Mouse (Mus musculus): ENCODE results near the gene Aldh3b1. TPM values are rescaled to one million over a fixed set of nuclear protein-coding genes. Genes with fewer than 3 reads are reported as not detected.

The Aldh3b1 gene
- polyA plus RNA-seq, 1 experiment = 0.66 TPM

GRCm38 (mm10) chr19:3935896-3936850 lies 6.6 kb upstream of the Aldh3b1 start:
- H3K27me3 ChIP-seq (ENCODE audit: control insufficient read depth, insufficient read depth, low read length, poor library complexity, severe bottlenecking) = no peaks in the 10 kb centered on the region
- no peaks in the 10 kb centered on the region for H3K4me1 ChIP-seq (ENCODE audit: control insufficient read depth, insufficient read depth, low read length)
- no peaks in the 10 kb centered on the region for H3K9me3 ChIP-seq (replicated peaks; ENCODE audit: control insufficient read depth, insufficient read depth, low read length, poor library complexity, severe bottlenecking)
- no peak overlapping the region for H3K27ac ChIP-seq (ENCODE audit: insufficient read depth, low read length)
- TF ChIP-seq POLR2A (IDR thresholded peaks at IDR 0.05; ENCODE audit: insufficient read depth, low read length) (no peak), CTCF (IDR thresholded peaks at IDR 0.05; ENCODE audit: low read depth, low read length) (no peak), EP300 (IDR thresholded peaks at IDR 0.05; ENCODE audit: insufficient read depth, low read depth, low read length) (no peak)
- peak overlapping the region; percentile 63 for H3K4me3 ChIP-seq (ENCODE audit: low read depth, low read length)
- peak overlapping the region; percentile 36 for H3K9ac ChIP-seq (ENCODE audit: low read depth, poor library complexity, severe bottlenecking)
- H3K36me3 ChIP-seq (ENCODE audit: control insufficient read depth, insufficient read depth, low read length, poor library complexity, severe bottlenecking) = no peaks in the 10 kb centered on the region

DNA sequence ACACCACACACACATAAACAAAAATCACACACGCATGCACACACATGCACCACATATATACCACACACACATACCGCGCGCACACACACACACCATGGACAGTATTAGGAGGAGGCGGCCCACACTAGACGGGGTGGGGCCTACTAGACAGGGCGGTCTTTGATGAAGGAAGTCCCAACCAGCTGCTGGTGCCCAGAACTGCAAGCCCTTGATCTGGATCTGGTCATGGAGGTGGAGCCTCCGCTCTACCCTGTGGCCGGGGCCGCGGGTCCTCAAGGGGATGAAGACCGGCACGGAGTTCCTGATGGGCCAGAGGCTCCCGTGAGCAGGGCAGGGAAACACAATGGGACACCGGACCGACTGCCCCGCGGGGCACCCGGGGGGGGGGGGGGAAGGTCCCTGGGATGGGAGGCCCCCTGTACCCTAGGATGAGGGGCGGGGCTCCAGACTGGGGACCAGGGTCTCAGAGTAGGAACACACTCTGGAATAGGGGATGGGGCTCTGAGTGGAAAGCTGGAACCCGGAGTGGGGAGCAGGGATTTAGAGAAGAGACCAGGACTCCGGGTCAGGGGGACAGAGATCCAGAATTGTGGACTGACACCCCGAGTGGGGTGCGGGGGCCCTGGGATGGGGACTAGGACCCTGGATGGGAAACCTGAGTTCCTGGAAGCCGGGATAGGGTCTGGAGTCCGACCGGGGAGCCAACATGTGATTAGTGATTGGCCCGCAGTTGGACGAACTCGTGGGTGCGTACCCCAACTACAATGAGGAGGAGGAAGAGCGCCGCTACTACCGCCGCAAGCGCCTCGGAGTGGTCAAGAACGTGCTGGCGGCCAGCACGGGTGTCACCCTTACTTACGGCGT lies 5.7 kb upstream of the Aldh3b1 start, which contains the start of gene Unc93b1:
Gene Unc93b1 (plus strand): TSS at position 155 of the 864 bp plus-strand sequence.
- Histone ChIP-seq H3K27ac (ENCODE audit: insufficient read depth, low read length) (no peak within 1 kb of the TSS), H3K27me3 (ENCODE audit: control insufficient read depth, insufficient read depth, low read length, poor library complexity, severe bottlenecking) (no peaks in the 10 kb centered on the region)
- TF ChIP-seq CTCF (IDR thresholded peaks at IDR 0.05; ENCODE audit: low read depth, low read length) (no peak), POLR2A (IDR thresholded peaks at IDR 0.05; ENCODE audit: insufficient read depth, low read length) (no peak), EP300 (IDR thresholded peaks at IDR 0.05; ENCODE audit: insufficient read depth, low read depth, low read length) (no peak)

GRCm38 (mm10) chr19:3931716-3932115 lies 2.1 kb upstream of the Aldh3b1 start:
- H3K9me3 ChIP-seq (replicated peaks; ENCODE audit: control insufficient read depth, insufficient read depth, low read length, poor library complexity, severe bottlenecking) = no peaks in the 10 kb centered on the region
- TF ChIP-seq POLR2A (IDR thresholded peaks at IDR 0.05; ENCODE audit: insufficient read depth, low read length) = no peak
- TF ChIP-seq EP300 (IDR thresholded peaks at IDR 0.05; ENCODE audit: insufficient read depth, low read depth, low read length) = no peak
- TF ChIP-seq CTCF (IDR thresholded peaks at IDR 0.05; ENCODE audit: low read depth, low read length) = no peak
- H3K9ac ChIP-seq (ENCODE audit: low read depth, poor library complexity, severe bottlenecking) = no peak overlapping the region
- H3K27me3 ChIP-seq (ENCODE audit: control insufficient read depth, insufficient read depth, low read length, poor library complexity, severe bottlenecking) = no peaks in the 10 kb centered on the region
- no peak overlapping the region for H3K4me3 ChIP-seq (ENCODE audit: low read depth, low read length)
- no peaks in the 10 kb centered on the region for H3K36me3 ChIP-seq (ENCODE audit: control insufficient read depth, insufficient read depth, low read length, poor library complexity, severe bottlenecking)
- no peaks in the 10 kb centered on the region for H3K4me1 ChIP-seq (ENCODE audit: control insufficient read depth, insufficient read depth, low read length)
- no peak overlapping the region for H3K27ac ChIP-seq (ENCODE audit: insufficient read depth, low read length)

More for the DNA sequence above, 5.7 kb upstream of the Aldh3b1 start, which contains the start of gene Unc93b1:
- Histone ChIP-seq H3K9ac (ENCODE audit: low read depth, poor library complexity, severe bottlenecking) (peak within 1 kb of the TSS; percentile 36), H3K4me3 (ENCODE audit: low read depth, low read length) (peak within 1 kb of the TSS; percentile 63), H3K9me3 (replicated peaks; ENCODE audit: control insufficient read depth, insufficient read depth, low read length, poor library complexity, severe bottlenecking) (no peaks in the 10 kb centered on the region), H3K4me1 (ENCODE audit: control insufficient read depth, insufficient read depth, low read length) (no peaks in the 10 kb centered on the region), H3K36me3 (ENCODE audit: control insufficient read depth, insufficient read depth, low read length, poor library complexity, severe bottlenecking) (no peaks in the 10 kb centered on the region)

DNA sequence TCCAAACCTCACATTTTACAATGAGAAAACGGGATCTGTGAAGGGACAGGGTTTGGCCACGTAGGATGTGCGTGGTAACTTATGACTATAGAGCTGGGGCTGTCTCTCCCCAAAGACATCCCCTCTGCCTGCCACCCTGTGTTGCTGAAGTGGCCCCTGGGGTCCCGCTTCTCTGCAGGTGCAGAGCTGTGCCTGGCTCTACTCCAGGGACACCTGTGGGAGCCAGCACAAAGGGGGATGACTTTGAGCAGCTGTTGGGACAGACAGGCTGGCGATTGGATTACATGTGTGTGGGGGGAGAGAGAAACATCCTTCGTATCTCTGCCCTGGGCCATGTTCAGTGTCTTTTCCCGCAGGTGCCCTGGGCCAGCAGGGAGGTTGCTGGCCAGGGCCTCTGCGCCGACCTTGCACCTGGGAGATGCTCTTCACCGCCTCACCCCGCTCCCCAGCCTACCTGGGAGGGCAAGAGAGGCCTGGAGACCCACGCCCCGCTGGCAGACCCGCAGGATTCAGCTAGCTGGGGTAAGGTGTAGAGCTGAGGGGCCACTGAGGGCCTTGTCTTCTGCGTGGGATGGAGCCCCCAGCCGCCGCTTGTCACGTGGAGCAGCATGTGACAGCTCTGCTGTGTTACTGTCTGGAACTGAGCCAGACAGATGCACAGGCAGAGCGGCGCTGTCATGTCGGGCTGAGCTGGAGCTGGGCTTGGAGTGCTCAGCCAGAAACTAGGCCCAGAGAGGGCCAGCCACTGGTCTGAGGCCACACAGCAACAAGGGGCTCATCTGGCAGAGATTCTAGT lies 852 bp upstream of the Aldh3b1 start:
- Histone ChIP-seq H3K4me1 (ENCODE audit: control insufficient read depth, insufficient read depth, low read length) (no peaks in the 10 kb centered on the region), H3K27ac (ENCODE audit: insufficient read depth, low read length) (no peak overlapping the region), H3K9ac (ENCODE audit: low read depth, poor library complexity, severe bottlenecking) (peak overlapping the region; percentile 20; the same call in 1 of the 2 replicates), H3K27me3 (ENCODE audit: control insufficient read depth, insufficient read depth, low read length, poor library complexity, severe bottlenecking) (no peaks in the 10 kb centered on the region), H3K4me3 (ENCODE audit: low read depth, low read length) (peak overlapping the region; percentile 29), H3K9me3 (replicated peaks; ENCODE audit: control insufficient read depth, insufficient read depth, low read length, poor library complexity, severe bottlenecking) (no peaks in the 10 kb centered on the region), H3K36me3 (ENCODE audit: control insufficient read depth, insufficient read depth, low read length, poor library complexity, severe bottlenecking) (no peaks in the 10 kb centered on the region)
- TF ChIP-seq CTCF (IDR thresholded peaks at IDR 0.05; ENCODE audit: low read depth, low read length) = no peak
- no peak for TF ChIP-seq POLR2A (IDR thresholded peaks at IDR 0.05; ENCODE audit: insufficient read depth, low read length)
- no peak for TF ChIP-seq EP300 (IDR thresholded peaks at IDR 0.05; ENCODE audit: insufficient read depth, low read depth, low read length)

DNA sequence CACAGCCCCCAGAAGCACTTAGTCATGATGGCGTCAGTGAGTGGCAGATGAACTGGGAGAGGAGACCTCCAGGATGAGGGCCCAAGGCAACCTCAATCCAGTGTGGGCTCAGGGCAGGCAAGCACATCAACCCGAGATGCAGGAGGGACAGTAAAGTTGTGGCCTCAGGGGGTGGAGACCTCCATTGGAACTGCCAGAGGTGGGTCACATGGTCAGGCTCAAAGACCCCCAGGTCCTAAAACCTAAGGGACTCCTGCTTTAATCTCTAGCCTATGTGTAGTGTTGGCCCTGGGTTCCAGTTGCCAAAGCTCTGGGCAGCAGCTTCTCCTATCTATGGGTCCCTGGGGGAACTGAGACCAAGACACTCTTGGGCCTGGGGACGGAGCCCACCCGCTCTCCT lies 829 bp downstream of the Aldh3b1 start:
- TF ChIP-seq POLR2A (IDR thresholded peaks at IDR 0.05; ENCODE audit: insufficient read depth, low read length) (no peak), EP300 (IDR thresholded peaks at IDR 0.05; ENCODE audit: insufficient read depth, low read depth, low read length) (no peak), CTCF (IDR thresholded peaks at IDR 0.05; ENCODE audit: low read depth, low read length) (no peak)
- H3K9me3 ChIP-seq (replicated peaks; ENCODE audit: control insufficient read depth, insufficient read depth, low read length, poor library complexity, severe bottlenecking) = no peaks in the 10 kb centered on the region
- no peaks in the 10 kb centered on the region for H3K4me1 ChIP-seq (ENCODE audit: control insufficient read depth, insufficient read depth, low read length)
- no peak overlapping the region for H3K4me3 ChIP-seq (ENCODE audit: low read depth, low read length)
- H3K9ac ChIP-seq (ENCODE audit: low read depth, poor library complexity, severe bottlenecking) = no peak overlapping the region
- H3K27me3 ChIP-seq (ENCODE audit: control insufficient read depth, insufficient read depth, low read length, poor library complexity, severe bottlenecking) = no peaks in the 10 kb centered on the region
- no peaks in the 10 kb centered on the region for H3K36me3 ChIP-seq (ENCODE audit: control insufficient read depth, insufficient read depth, low read length, poor library complexity, severe bottlenecking)
- no peak overlapping the region for H3K27ac ChIP-seq (ENCODE audit: insufficient read depth, low read length)

Data from ES-Bruce4 (cell line).